Mouse (Mus musculus) thymus, postnatal 25 days (tissue): Measurements from ENCODE around the gene Kcna3.
A peak's percentile ranks its signal among the peaks of the same experiment; 100 is the strongest.

ENCODE experiments used
- DNase-seq: peaks from one replicate; pipeline ENCODE4 v3.0.0; 2022

The Kcna3 gene

GRCm38 (mm10) chr3:107035521-107036457 lies at the start of gene Kcna3:
Kcna3 (plus strand) TSS chr3:107036169.
- DNase-seq = peak; percentile 90

GRCm38 (mm10) chr3:106991334-106991733 lies 44.6 kb upstream of the Kcna3 start:
- no peak for DNase-seq

- DNase-seq = no peak
Observed at GRCm38 (mm10) chr3:106995347-106995746, 40.6 kb upstream of the Kcna3 start.

DNA sequence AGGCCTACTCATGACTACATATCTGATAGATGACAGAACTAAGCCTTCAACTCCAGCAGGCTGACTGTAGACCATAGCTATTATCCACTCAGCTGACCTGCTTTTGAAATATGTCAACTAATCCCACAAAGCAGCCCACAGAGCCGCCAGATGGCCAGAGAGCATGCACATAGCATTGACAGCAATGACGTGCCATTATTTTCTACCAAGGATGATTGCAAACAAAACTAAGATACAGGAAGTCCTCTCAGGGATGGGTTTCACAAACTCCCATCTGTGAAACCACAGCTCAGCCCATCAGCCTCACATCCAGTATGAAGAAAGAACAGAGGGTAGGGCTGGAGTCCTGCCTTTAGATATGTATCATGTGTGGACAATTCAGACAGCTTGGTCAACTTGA lies 39.8 kb upstream of the Kcna3 start:
- DNase-seq = no peak

DNA sequence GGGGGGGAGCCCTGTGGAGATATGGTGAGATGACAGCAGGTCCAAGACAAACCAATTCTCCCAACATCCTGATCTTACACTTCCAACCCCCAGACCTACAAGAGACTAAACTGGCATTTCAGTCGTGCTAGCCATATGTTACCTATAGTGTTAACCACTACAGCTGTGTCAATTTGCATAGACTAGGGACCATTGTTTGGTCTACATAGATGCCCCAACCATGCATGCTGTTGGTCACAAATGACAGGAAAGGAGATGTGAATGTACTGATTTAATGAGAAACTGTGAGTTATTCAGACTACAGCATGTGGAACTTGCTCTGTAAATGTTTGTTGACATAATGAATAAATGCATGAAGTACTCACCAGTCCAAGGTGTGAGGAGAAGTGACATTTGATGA lies 37.6 kb upstream of the Kcna3 start:
- no peak for DNase-seq

DNA sequence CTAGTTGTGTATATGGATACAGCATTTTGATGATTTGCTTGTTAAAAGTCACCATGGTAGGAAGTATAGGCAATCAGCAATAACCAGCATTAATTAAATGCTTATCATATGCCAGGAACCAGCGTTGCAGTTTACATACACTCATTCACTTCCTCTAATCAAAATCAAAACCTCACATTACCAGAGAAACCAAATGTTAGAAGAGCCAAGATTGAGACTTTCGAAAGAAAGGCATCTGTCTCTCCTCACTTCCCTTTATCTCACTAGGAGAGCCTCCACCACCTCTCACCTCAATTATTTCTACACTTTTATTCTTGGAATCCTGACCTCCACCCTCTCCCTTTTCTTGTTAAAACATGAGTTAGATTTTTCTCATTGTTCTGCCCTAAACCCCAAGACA lies 35.8 kb upstream of the Kcna3 start:
- DNase-seq = no peak

DNA sequence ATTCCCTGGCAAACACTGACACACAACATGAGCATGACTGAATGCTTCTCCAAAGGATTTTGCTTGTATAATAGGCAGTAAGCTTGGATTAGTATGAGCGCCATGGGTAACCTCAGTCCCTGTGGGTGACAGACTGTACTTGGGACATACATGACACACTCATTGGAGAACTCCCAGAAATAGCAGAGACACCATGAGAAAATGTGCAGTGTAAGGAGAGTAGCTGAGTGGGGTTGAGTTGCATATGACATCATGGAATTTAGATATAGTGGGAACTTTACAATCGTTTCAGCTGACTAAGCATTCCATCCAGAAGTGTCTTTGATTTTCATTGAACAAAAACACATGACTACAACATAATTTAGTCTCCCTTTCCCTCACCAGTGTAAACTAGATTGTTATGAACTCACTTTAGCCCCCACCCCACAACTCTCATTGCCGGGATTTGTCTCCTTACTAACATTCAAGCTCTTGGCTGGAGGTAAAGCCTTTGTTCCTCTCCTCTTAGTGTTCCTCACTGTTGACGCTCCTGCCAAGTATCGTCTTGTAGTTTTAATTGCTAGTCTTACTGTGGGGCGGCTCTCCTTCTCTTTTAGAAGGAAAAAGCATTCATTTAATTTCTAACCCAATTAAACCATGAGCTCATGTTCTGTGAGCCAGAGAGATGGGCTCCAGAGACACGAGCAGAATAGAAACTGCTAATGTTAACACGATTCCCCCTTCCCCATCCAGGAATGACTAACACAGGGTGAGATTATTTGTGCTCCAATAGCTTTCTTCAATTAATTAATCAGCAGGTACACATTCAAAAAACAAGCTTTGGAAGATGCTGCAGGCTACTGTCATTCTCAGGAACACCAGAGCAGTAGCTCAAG lies 33.5 kb upstream of the Kcna3 start:
- no peak for DNase-seq

GRCm38 (mm10) chr3:107009329-107010076 lies 26.5 kb upstream of the Kcna3 start:
- no peak for DNase-seq

DNA sequence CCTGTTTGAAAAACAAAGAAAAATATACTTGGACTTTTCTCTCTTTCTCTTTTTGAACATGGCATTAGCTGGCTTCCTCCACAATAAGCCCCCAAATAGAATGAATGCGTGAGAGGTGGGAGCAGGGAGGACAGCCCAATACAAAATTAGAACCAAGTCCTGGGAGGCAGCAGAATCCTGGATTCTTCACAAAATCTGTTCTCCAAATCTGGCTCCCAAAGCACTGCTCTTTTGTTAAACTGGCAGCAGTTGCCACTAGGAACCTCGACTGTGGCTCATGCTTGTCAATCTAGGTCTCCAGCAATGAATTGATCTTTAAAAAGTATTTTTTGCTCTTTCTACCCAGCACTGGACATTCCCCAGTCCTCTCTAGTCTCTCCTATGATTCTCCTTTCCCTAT lies 17.7 kb upstream of the Kcna3 start:
- DNase-seq = no peak

DNA sequence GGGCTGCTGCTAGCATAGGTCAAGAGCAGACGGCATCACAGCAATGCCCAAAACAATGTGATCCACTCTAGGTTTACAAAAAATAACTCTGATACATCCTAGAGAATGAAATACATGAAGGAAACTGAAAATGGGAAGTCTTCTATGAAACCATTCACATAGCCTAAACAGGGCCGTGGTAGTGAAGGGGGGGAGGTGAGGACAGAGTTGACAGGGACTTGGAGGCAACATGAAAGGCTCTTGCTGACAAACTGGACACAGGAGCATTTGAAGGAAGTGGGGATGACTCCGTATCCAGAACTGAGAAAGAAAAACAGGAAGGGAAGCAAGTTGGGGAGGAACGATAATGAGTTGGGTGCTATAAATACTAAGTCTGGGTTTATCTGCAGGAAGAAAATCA lies 4.4 kb upstream of the Kcna3 start:
- DNase-seq = no peak

GRCm38 (mm10) chr3:107034776-107035175 lies 1.2 kb upstream of the Kcna3 start:
- DNase-seq = no peak

DNA sequence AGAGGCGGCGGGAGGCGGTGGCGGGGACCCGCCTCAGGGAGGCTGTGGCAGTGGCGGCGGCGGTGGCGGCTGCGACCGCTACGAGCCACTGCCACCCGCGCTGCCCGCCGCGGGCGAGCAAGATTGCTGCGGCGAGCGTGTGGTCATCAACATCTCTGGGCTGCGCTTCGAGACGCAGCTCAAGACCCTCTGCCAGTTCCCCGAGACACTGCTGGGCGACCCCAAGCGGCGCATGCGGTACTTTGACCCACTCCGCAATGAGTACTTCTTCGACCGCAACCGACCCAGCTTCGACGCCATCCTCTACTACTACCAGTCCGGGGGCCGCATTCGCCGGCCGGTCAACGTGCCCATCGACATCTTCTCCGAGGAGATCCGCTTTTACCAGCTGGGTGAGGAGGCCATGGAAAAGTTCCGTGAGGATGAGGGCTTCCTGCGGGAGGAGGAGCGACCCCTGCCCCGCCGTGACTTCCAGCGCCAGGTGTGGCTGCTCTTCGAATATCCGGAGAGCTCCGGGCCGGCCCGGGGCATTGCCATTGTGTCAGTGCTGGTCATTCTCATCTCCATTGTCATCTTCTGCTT lies 580 bp downstream of the Kcna3 start:
- DNase-seq = peak; percentile 70

GRCm38 (mm10) chr3:107037105-107037504 lies 1.1 kb downstream of the Kcna3 start:
- DNase-seq = no peak

DNA sequence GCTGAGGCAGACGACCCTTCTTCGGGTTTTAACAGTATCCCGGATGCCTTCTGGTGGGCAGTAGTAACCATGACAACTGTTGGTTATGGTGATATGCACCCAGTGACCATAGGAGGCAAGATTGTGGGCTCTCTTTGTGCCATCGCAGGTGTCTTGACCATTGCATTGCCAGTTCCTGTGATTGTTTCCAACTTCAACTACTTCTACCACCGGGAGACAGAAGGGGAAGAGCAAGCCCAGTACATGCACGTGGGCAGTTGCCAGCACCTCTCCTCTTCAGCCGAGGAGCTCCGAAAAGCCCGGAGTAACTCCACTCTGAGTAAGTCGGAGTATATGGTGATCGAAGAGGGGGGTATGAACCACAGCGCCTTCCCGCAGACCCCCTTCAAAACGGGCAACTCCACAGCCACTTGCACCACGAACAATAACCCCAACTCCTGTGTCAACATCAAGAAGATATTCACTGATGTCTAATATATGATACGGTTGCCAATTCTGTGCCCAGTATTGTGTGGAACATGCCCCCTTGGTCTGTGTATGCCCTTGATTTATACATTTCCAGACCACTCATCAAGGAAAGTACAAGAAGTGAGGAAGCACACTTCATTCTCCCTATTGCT lies 1.7 kb downstream of the Kcna3 start:
- peak; percentile 53 for DNase-seq

DNA sequence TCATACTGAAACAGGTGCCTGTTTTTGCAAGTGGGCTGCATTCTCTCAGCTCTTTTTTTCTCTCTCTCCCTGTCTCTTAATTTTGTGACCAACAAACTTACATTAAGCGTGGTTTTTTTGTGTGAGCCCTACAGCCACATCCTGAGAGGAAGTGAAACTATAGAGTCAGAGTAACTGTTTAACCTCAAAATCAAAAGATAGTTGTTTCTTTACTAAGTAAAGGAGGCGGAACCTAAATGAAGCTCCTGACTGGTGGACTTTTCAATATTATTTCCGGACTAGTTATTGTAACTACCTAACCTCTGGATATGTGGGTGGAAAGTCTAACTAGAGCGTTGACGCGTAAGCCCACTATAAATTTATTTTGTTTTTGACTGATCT lies 2.2 kb downstream of the Kcna3 start:
- peak; percentile 46 for DNase-seq

GRCm38 (mm10) chr3:107038661-107039223 lies 2.8 kb downstream of the Kcna3 start:
- DNase-seq = peak; percentile 62

- peak; percentile 43 for DNase-seq
Observed at GRCm38 (mm10) chr3:107039306-107039705, 3.3 kb downstream of the Kcna3 start.

DNA sequence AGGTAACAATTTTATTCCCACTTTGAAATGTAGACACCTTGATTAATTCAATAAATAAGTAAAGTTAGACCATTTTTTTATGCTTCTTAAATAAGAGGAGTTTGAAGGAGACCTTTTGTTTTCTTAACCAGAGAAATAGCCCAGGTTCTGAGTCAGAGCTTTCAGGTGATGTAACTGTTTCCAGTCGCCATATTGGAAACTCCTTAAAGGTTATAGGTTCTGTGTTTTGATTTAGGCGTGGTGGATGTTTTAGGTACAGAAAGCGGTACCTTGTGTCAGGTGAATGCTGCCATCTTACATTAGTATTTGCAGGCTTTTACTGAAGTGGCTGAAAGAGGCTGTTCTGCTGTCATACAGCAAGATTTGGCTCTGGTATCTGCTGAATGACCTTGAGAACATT lies 4.4 kb downstream of the Kcna3 start:
- DNase-seq = no peak

- DNase-seq = no peak
Observed at GRCm38 (mm10) chr3:107041718-107042117, 5.7 kb downstream of the Kcna3 start.

GRCm38 (mm10) chr3:107061468-107061867 lies 25.5 kb downstream of the Kcna3 start:
- no peak for DNase-seq

- no peak for DNase-seq
Observed at GRCm38 (mm10) chr3:107062771-107063170, 26.8 kb downstream of the Kcna3 start.
